Mouse (Mus musculus) liver, embryonic 14.5 days (tissue): ENCODE measurements at regions not wholly inside any gene's neighbourhood (a gene's known extent, or its start where the extent isn't known, plus 50 kb on each side); places are given as distances from the start of the nearest gene placed in this dataset.

Source experiments
- ATAC-seq: fragments of 200-750 bp; cut with Nextera tagmentation; 2 replicates; pipeline ENCODE4 v1.8.0; 2017; ENCODE audit warnings: moderate number of reproducible peaks, mild to moderate bottlenecking, moderate library complexity; ENCODE audit not compliant: insufficient read depth
- DNase-seq, 3 experiments: peaks; one replicate each; pipeline ENCODE4 v3.0.0-alpha.2; 2012 to 2013; ENCODE audit warnings: low read depth in 3 of 3, low spot score in 3 of 3
- H3K27ac ChIP-seq: fragments of 300-500 bp; sonication (generic); 2 replicates; pipeline ENCODE4 v1.5.1; 2014; ENCODE audit warnings: moderate library complexity, mild to moderate bottlenecking, control low read depth, inconsistent platforms
- H3K27me3 ChIP-seq: fragments of 300-500 bp; sonication (generic); 2 replicates; pipeline ENCODE4 v1.6.1; 2014; ENCODE audit warnings: mild to moderate bottlenecking, low read length, moderate library complexity; ENCODE audit not compliant: control insufficient read depth, insufficient read depth
- H3K36me3 ChIP-seq: fragments of 300-500 bp; sonication (generic); replicated peaks from 2 replicates; pipeline ENCODE4 v1.6.1; 2014; ENCODE audit warnings: low read depth; ENCODE audit not compliant: control insufficient read depth, insufficient read depth
- H3K4me1 ChIP-seq, 2 experiments: fragments of 200-500 bp in 1 of 2; fragments of 300-500 bp in 1 of 2; sonication (generic) in 1 of 2; replicated peaks; 2 replicates each; pipeline ENCODE4 v1.6.1; 2012 to 2014; ENCODE audit warnings: antibody characterized with exemption in 1 of 2, inconsistent platforms in 1 of 2, low read length in 1 of 2; ENCODE audit not compliant: control insufficient read depth in 2 of 2, insufficient read depth in 2 of 2
- H3K4me2 ChIP-seq: fragments of 300-500 bp; sonication (generic); 2 replicates; pipeline ENCODE4 v1.6.1; 2014; ENCODE audit warnings: low read depth, mild to moderate bottlenecking, control low read depth, moderate library complexity
- H3K4me3 ChIP-seq, 2 experiments: fragments of 200-500 bp in 1 of 2; fragments of 300-500 bp in 1 of 2; sonication (generic) in 1 of 2; 2 replicates each; pipeline ENCODE4 v1.5.1; 2012 to 2014; ENCODE audit warnings: low read depth in 2 of 2, low read length in 2 of 2, mild to moderate bottlenecking in 2 of 2, control low read depth in 1 of 2, inconsistent platforms in 1 of 2, moderate library complexity in 1 of 2; ENCODE audit not compliant: insufficient read depth in 1 of 2
- H3K9ac ChIP-seq: fragments of 300-500 bp; sonication (generic); replicated peaks from 2 replicates; pipeline ENCODE4 v1.6.1; 2014; ENCODE audit warnings: mild to moderate bottlenecking, control low read depth, moderate library complexity
- H3K9me3 ChIP-seq: fragments of 300-500 bp; sonication (generic); 2 replicates; pipeline ENCODE4 v1.6.1; 2016; ENCODE audit warnings: low read length, mixed read lengths; ENCODE audit not compliant: control insufficient read depth
- CTCF ChIP-seq: IDR thresholded peaks from 2 replicates; pipeline ENCODE4 v1.5.1; 2016; ENCODE audit warnings: antibody characterized with exemption, low read depth, control low read depth
- EP300 ChIP-seq: IDR thresholded peaks from 2 replicates; pipeline ENCODE4 v1.6.1; 2016; ENCODE audit warnings: antibody characterized with exemption, low read depth
- WGBS: fragments of 180-500 bp; shearing (Covaris S2); extraction: QIAGEN DNeasy Blood & Tissue Kit; methylation state at CpG from one replicate; pipeline ENCODE4 v1.1.7; 2014; ENCODE audit not compliant: insufficient replicate concordance; 5-methylcytosine and 5-hydroxymethylcytosine counted together

GRCm38 (mm10) chr4:48750087-48750486, 86.8 kb downstream of the Cavin4 start:
- Histone ChIP-seq H3K4me1 (no peaks in the 10 kb centered on the region), H3K27ac (no peak overlapping the region), H3K27me3 (no peaks in the 10 kb centered on the region), H3K4me2 (no peak overlapping the region), H3K9me3 (no peaks in the 10 kb centered on the region), H3K36me3 (no peaks in the 10 kb centered on the region), H3K9ac (no peak overlapping the region), H3K4me3 (no peak overlapping the region)
- no peak for TF ChIP-seq CTCF
- no peak for DNase-seq
- no peak for ATAC-seq
- WGBS: 49% methylated on average over 5 of the region's 5 CpGs

- H3K27me3 ChIP-seq: no peaks in the 10 kb centered on the region
- no peaks in the 10 kb centered on the region for H3K4me1 ChIP-seq
- H3K36me3 ChIP-seq: no peaks in the 10 kb centered on the region
- no peak overlapping the region for H3K4me2 ChIP-seq
- DNase-seq (no peak), ATAC-seq (no peak)
- H3K9me3 ChIP-seq: no peaks in the 10 kb centered on the region
- no peak overlapping the region for H3K27ac ChIP-seq
- 42% methylated on average over 13 of the region's 13 CpGs for WGBS
- no peak overlapping the region for H3K4me3 ChIP-seq
- no peak overlapping the region for H3K9ac ChIP-seq
- TF ChIP-seq EP300: no peak
- no peak for TF ChIP-seq CTCF
Measured at GRCm38 (mm10) chr4:48754466-48755171, 91.3 kb downstream of the Cavin4 start.

GRCm38 (mm10) chr4:48760625-48761024, 97.3 kb downstream of the Cavin4 start:
- 67% methylated on average over 8 of the region's 8 CpGs for WGBS
- no peak overlapping the region for H3K4me3 ChIP-seq
- H3K36me3 ChIP-seq: no peaks in the 10 kb centered on the region
- TF ChIP-seq CTCF (no peak), EP300 (no peak)
- no peaks in the 10 kb centered on the region for H3K4me1 ChIP-seq
- no peak overlapping the region for H3K4me2 ChIP-seq
- H3K9me3 ChIP-seq: no peaks in the 10 kb centered on the region
- H3K27ac ChIP-seq: no peak overlapping the region
- no peaks in the 10 kb centered on the region for H3K27me3 ChIP-seq
- no peak overlapping the region for H3K9ac ChIP-seq
- DNase-seq: no peak
- no peak for ATAC-seq

GRCm38 (mm10) chr4:48766458-48766857, 103.1 kb downstream of the Cavin4 start:
- Histone ChIP-seq H3K9me3 (no peaks in the 10 kb centered on the region), H3K27me3 (no peaks in the 10 kb centered on the region), H3K4me3 (no peak overlapping the region), H3K4me1 (no peaks in the 10 kb centered on the region; a peak in 1 of 4 replicates), H3K4me2 (no peak overlapping the region), H3K27ac (no peak overlapping the region), H3K36me3 (no peaks in the 10 kb centered on the region), H3K9ac (no peak overlapping the region)
- TF ChIP-seq EP300: no peak
- no peak for TF ChIP-seq CTCF
- 68% methylated on average over 1 of the region's 1 CpGs for WGBS
- DNase-seq (no peak), ATAC-seq (no peak)

- ATAC-seq (no peak), DNase-seq (no peak)
- TF ChIP-seq EP300 (no peak), CTCF (no peak)
- H3K27ac ChIP-seq: no peak overlapping the region
- no peak overlapping the region for H3K4me2 ChIP-seq
- no peaks in the 10 kb centered on the region; a peak in 1 of 4 replicates for H3K4me1 ChIP-seq
- no peaks in the 10 kb centered on the region for H3K9me3 ChIP-seq
- no peaks in the 10 kb centered on the region for H3K27me3 ChIP-seq
- no peak overlapping the region for H3K9ac ChIP-seq
- WGBS: 45% methylated on average over 3 of the region's 3 CpGs
- no peaks in the 10 kb centered on the region for H3K36me3 ChIP-seq
- H3K4me3 ChIP-seq: no peak overlapping the region
Measured at GRCm38 (mm10) chr4:48770403-48770953, 107.2 kb downstream of the Cavin4 start.
